Mouse (Mus musculus): ENCODE results near the gene Natd1.
"Not testable (repeated sequence)": the region's sequence is repeated elsewhere in the genome, so short reads cannot be mapped to it uniquely, and the experiment has no call there.

Natd1 gene

DNA sequence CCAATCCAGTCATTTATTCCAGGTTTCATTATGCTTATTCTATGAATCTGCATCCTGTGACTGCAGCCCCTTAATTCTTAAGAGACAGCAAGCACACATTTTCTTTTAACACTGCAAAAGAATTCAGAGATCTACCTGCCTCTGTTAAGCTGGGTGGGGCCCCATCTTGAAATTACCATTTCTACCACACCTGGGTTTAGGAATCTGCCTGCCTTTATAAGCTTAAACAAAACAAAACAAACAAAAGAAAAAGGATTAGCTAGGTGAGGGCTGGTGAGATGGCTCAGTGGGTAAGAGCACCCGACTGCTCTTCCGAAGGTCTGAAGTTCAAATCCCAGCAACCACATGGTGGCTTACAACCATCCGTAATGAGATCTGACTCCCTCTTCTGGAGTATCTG is 27.6 kb downstream of the Natd1 start:
- not testable (repeated sequence) for DNase-seq

DNA sequence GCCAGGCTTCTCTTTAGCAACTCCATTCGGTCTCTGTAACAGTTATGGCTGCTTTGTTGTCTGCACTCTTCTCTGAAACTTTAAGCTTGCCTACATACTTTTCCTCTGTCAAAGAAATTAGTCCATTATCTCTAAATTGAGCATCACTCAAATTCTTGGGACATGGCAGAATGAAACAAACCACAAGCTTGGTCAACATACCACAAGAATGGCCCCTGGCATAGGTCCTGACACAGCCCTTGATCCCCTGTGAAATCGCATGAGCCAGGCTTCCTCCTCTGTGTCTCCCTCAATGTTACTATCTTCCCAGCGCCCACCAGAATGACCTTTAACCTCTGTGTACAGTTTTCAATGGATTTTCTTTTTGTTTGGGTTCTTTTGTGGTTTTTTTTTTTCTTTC is 32.2 kb downstream of the Natd1 start:
- DNase-seq = no peak

- DNase-seq = no peak
Measured at GRCm38 (mm10) chr11:60880559-60880958, 34.0 kb downstream of the Natd1 start.

- peak; percentile 57 to 66 for DNase-seq
Measured at GRCm38 (mm10) chr11:60879423-60879822, 35.1 kb downstream of the Natd1 start.

DNA sequence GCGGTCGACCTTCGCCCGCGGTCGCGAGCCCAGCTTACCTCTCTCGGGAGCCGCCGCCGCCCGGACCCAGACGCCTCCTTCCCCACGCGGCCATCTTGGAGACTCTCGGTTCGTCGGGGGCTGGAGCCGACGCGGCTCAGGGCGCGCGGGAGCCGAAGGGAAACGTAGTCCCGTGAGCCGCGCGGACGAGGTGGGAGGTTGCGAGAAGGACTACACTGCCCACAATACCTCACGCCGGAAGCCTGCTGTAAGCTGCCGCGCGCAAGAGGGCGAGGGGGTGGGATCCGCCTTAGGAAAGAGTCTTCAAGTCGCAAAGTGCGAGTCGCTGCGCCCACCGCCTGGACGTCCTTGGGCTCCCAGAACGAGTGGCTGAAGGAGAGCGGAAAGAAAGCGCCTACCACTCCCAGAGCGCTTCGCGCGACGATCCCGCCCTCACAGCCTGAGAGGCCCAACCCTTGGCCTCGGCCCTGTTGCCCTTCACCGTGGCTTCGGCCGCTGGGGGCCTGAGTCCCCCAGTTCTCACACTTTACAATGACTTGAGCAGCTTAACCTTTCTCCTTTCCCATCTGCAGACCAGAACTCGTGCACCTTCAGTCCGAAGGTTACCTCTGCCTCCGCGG is 35.8 kb downstream of the Natd1 start, which contains the start of gene Tmem11:
Gene Tmem11 (minus strand): TSS at position 598 of the 620 bp plus-strand sequence.
- peak; percentile 97 for DNase-seq

- DNase-seq = peak; percentile 70 to 77
Measured at GRCm38 (mm10) chr11:60878056-60878612, 36.4 kb downstream of the Natd1 start.

DNA sequence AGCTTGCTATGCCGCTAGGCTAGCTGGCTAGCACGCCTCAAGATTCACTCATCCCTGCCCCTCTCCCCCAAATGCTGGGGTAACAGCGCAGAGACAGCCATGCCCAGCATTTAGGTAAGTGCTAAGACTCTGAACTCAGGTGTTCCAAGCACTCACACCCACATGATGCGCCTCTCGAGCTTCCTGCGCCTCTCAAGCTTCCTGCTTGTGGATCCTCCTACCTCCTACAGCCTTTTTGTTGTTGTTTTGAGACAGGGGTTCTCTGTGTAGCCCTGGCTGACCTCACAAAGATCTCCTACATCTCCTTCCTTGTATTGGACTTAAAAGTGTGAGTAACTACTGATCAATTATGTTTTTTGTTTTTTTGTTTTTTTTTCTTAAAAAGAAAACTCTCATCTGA is 41.4 kb downstream of the Natd1 start:
- DNase-seq = no peak

DNA sequence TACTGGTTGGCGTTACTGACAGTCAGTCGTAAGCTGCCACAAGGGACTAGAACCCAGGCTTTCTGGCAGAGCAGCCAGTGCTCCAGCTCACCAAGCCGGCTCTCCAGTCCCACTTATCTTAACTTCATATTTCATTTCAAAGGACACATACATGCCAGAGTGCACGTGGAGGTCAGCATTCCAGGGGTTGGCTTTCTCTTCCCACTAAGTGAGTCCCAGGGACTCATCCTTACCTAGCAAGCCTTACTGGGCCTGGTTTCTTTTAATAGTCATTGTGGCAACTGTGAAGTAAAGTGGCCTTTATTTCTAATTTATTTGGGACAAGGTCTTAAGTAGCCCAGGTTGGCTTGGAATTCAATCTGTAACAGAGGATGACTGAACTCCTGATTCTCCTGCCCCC is 43.1 kb downstream of the Natd1 start:
- no peak for DNase-seq

- not testable (repeated sequence) for DNase-seq
Measured at GRCm38 (mm10) chr11:60869471-60869870, 45.1 kb downstream of the Natd1 start.

DNA sequence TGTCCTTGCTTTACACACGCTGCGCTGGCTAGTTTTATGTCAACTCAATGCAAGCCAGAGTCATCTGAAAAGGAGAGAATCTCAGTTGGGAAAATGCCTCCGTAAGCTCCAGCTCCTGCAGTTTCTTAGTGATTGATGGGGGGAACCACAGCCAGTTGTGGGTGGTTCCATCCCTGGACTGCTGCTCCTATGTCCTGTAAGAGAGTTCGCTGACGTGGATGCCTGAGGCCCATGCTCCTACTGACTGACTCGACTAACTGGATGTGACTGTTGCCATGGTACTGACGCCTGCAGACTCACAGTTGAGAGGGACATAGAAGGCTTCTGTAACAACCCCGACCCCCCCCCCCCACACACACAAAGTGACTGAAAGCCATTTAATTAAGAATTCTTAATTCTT is 46.6 kb downstream of the Natd1 start:
- no peak for DNase-seq

DNA sequence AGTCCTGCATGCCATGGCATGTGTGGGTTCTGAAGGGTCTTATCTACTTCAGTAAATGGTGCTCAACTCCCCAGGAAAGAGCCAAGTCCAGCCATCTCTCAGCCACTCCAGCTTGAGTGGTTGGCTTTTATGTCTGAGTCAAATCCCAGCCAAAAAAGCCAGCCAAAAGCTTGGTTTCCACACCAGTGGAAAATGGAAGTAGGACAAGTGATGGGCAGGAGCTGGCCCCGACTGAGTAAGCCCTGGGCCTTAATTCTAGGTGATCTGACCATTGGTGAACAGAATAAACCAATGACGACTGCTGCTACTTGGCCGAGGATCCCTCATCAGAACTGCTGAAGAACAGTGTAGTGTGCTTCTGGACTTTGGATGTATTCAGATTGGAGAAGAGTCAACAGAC is 47.1 kb downstream of the Natd1 start:
- DNase-seq = peak; percentile 30 to 56

DNA sequence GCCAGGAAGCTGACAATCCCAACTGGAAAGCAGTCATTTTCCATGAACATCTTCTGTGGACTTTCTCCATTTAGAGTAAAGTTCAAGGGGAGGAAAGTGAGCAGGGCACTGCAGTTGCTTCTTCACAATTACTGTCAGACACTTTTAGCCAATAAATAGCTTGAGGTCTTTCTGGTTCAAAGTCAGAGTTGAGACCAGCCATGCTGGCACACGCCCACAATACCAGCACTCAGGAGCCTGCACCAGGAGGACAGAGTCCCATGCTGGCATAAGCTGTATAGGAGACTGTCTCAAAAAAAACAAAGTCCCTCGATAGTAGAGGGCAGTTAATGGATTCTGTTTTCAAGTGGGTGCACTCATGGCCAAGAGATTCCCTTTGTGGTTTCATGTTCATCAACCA is 48.5 kb downstream of the Natd1 start:
- no peak for DNase-seq

DNA sequence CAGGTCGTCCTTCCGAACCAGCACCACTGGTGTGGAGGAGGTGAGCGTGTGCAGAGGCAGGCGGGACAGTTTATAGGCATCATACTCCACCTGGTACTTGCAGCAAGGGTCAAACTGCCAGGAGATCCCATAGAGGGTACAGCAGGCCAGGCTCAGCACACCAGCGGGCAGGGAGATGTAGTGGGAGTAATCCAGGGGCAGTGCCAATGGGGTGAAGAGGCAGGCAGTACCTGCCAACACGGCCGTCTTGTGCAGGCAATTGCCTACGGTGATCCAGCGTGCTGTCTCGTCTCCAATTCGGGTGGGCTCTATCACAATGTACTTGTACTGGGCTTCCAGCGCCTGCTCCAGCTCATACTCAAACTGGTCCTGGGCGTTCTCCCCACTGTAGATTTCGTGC is 49.6 kb downstream of the Natd1 start:
- no peak for DNase-seq

DNA sequence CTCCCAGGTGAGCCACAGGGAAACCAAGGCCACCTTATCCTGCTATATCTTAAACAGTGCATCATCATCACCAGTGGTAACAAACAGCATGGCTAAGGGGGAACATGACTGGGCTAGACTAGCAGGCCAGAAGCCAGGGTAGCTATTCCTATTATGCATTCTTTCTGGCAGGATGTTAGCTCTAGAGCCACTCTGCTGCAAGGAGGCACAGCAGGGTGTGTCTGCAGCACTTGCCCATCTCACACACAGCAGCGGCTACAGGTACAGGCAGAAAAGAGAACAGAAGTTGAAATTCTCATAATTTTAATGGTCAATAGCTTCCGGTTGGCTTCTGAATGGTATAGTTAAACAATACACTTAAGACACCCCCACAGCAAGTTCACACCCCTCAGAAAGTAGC is 50.4 kb downstream of the Natd1 start:
- no peak for DNase-seq

DNA sequence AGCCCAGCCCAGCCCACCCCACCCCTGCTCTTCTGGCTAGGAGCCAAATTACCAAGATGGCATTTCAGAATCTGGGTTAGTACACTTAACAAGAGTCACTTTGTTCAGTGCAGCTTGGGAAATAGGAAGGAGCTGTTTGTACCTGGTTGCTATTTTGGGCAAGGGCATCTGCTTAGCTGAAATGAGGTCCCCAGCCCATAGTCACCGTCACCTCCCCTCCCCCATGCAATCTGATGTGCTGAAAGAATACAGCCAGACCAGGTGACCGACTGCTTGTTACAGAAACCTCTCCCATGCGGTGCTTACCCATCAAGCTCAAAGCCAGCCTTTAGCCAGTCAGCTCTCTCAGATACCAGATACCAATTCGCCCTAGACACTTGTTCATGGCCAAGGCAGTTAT is 51.4 kb downstream of the Natd1 start:
- peak in 1 of 2 experiments; percentile 32 for DNase-seq

- DNase-seq = no peak
Measured at GRCm38 (mm10) chr11:60861993-60862392, 52.6 kb downstream of the Natd1 start.

DNA sequence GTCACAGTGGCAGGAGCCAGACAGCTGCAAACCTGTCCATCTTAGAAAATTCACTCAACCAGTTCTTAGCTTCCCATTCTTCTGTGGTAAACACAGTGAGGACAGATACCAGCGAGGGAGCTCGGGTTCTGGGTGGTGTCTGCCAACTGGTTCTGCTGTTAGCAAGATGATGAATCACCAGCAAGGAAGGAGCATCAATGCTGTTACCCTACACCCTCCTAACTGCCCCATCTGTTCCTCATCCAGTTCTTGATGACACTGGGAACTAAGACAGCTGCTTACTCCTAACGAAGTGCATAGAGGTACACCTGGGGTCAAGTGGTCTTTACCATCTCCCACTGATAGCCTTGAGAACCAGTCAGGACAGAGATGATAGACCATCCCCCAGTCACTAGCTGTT is 58.0 kb downstream of the Natd1 start:
- DNase-seq = no peak

Measured in lung, adult 18-20 months (tissue).